Mouse (Mus musculus) adrenal gland, postnatal 25 days (tissue): Measurements from ENCODE around the gene Arid5b. TPM values are rescaled to one million over a fixed set of nuclear protein-coding genes. Genes with fewer than 3 reads are reported as not detected.

ENCODE experiments used
- DNase-seq: peaks from one replicate; pipeline ENCODE4 v3.0.0; 2021; ENCODE audit warnings: mixed read lengths
- total RNA-seq: library from RNA; stranded (reverse); gene quantifications from 2 replicates; pipeline ENCODE4 v1.2.3, GENCODE M21; 2021

The Arid5b gene
- total RNA-seq, 1 experiment from 2014 or later, result 37.2 TPM

DNA sequence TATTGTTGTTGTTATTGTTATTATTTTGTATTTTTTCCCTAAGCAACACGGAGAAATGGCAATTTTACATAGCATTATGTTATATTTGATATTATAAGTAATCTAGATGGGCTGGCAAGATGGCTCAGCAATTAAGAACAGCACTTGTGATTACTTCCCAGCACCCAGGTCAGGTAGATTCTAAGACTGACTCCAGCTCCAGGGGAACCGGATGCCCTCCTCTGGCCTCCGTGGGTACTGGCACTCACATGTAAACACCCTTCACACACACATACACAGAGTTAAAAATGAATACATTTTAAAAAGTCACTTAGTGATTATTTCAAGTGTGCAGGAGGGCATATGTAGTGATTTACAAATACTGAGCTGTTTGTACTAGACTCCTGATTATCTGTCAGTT lies 190.8 kb downstream of the Arid5b start:
- no peak for DNase-seq

- DNase-seq, result no peak
These were observed 191.6 kb downstream of the Arid5b start for GRCm38 (mm10) chr10:68086973-68087372.

DNA sequence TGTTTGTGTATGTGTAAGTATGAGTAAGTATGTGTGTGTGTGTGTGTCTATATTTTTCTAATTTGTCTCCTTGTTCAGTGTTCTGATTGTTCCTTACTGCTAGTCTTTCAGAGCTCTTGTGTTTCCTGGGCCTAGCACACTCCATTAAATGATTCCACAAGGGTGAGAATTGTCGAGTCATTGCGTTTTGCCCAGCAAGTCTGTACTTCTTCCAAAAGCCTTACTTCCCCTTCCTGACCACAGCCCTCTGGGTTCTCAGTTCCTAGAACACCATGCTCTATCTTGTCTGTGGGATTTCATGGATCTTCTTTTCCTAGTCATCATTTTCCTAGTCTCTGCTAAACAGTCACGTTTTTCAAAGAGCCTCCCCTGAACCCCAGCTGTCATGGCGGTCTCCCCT lies 193.0 kb downstream of the Arid5b start:
- no peak for DNase-seq

GRCm38 (mm10) chr10:68081712-68082111 lies 196.8 kb downstream of the Arid5b start:
- DNase-seq, result no peak

- no peak for DNase-seq
These were observed 198.4 kb downstream of the Arid5b start for GRCm38 (mm10) chr10:68079910-68080670.

DNA sequence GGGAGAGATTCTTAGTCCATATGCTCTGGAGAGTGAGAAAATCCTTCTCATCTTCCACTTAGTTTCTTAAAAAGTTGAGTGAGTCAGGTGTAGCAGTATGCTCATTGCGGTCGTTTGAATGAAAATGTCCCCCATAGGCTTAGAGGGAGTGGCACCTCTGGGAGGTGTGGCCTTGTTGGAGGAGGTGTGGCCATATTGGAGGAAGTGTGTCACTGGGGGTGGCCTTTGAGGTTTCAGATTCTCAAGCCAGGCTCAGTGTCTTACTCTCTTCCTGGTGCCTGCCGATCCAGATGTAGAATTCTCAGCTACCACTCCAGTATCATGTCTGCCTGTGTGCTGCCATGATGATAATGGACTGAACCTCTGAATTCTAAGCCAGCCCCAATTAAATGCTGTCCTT lies 199.8 kb downstream of the Arid5b start:
- no peak for DNase-seq

GRCm38 (mm10) chr10:68075181-68075580 lies 203.4 kb downstream of the Arid5b start:
- DNase-seq, result no peak

GRCm38 (mm10) chr10:68074291-68074690 lies 204.2 kb downstream of the Arid5b start:
- no peak for DNase-seq

GRCm38 (mm10) chr10:68072626-68073025 lies 205.9 kb downstream of the Arid5b start:
- DNase-seq, result no peak

- no peak for DNase-seq
These were observed 207.5 kb downstream of the Arid5b start for GRCm38 (mm10) chr10:68071041-68071440.

GRCm38 (mm10) chr10:68068426-68068825 lies 210.1 kb downstream of the Arid5b start:
- no peak for DNase-seq

- no peak for DNase-seq
These were observed 210.6 kb downstream of the Arid5b start for GRCm38 (mm10) chr10:68067961-68068360.

DNA sequence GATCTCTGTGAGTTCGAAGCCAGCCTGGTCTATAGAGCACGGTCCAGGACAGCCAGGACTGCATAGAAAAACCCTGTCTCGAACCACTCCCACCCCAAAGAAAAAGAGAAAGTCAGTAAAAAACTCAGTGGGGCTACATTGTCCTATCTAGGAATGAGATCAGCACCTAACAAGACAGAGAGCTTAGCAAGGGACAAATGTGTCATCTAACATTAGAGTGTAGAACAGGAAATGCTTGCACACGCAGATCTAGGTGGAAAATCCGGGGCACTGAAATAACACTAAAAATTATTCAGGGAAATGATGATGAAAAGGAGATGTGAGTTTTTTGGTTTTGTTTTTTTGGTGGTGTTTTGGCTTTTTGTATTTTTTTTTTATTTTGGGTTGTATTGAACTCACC lies 212.4 kb downstream of the Arid5b start:
- DNase-seq, result no peak

GRCm38 (mm10) chr10:68064571-68064970 lies 214.0 kb downstream of the Arid5b start:
- no peak for DNase-seq

DNA sequence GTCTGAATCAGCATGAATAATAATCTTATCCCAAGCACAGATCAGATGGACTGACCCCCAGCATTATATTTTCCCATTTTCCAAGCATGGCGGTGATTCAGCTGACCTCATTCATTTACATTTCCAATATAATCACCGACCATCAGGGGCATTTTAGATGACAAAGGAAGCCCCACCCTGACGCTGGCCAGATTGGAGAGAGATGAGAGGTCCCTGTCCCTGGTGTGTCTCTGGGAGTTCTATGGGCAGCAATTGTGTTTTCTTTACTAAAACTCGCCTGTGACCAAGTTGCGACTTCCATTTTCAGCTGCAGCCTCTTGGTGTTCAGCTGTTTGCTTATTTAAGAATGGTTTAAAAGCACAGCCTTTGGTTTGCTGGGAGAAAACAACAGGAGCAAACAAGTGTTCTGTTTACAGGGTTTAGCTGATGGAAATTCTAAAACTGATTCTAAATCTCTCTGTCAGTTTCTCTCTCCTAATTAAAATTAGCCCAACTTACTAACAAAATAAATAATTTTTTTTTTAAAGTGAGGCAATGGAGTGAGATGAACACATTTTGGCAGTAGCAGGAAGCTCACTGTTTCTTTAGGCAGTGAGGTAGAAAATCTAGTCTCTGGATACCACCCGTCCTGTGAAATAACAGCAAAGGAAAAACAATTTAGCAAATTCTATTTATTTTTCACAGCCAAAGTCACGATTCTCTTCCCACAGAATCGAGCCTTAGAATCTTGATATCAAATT lies 214.6 kb downstream of the Arid5b start:
- no peak for DNase-seq

DNA sequence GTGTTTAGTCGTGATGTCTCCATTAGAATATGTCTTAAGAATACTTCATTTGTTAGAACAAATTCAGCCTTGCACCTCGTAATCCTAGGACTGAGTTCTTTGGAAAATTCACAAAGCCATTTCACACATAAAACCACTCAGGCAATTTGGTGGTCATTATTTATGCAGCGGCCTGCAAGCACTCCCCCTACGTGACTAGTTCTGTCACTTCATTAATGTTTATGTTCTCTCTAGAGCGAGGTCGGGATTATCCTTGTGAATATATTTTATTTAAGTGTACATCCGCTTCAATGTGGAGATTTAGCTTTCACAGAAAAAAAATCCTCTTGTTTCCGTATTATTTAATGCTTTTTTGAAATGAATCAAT lies 217.3 kb downstream of the Arid5b start:
- DNase-seq, result no peak

DNA sequence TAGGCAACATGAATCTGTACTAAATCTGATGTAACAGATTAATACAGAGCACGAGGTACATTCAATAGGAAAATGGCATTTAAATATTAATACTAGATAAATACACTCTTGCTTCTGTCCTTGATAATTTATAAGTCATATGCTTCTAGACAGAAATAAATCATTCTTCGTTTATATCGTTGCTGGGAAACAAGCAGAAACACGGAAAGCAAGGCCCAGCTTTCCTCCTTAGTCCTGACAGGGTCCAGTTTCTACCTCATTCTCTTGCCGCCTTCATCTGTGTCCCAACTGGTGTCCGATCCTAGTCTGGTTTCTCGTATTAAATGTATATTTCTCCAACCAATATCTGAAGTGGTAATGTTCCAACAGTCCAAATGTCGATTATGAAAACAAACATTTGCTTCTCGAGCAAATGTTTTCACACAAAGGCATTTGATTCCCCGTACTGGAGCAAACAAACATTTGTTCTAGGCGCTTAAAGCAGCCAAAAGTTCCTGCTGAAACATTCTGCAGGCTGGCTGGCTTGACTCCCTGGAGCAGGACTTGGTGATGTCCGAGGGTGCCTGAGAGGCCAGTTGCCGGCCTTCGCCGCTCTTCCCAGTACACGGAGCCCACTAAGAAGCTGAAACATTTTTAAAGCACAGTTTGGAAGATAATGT lies 217.8 kb downstream of the Arid5b start:
- no peak for DNase-seq

DNA sequence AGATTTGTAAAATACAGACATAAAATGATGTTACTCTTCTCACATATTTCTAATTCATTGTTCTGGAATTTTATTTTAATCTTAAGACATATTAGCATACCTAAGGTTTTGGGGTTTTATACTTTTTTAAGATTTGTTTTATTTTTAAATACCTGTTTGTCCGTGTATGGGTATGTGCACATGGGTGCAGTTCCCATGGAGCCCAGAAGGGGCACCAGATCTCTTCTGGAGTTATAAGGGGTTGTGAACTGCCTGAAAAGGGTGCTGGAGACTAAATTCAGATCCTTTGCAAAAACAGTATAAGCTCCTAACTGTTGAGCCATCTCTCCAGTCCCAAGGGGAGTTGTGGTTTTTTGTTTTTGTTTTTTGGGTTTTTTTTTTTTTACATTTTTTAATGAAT lies 220.2 kb downstream of the Arid5b start:
- DNase-seq, result no peak

- no peak for DNase-seq
These were observed 220.7 kb downstream of the Arid5b start for GRCm38 (mm10) chr10:68057841-68058240.

DNA sequence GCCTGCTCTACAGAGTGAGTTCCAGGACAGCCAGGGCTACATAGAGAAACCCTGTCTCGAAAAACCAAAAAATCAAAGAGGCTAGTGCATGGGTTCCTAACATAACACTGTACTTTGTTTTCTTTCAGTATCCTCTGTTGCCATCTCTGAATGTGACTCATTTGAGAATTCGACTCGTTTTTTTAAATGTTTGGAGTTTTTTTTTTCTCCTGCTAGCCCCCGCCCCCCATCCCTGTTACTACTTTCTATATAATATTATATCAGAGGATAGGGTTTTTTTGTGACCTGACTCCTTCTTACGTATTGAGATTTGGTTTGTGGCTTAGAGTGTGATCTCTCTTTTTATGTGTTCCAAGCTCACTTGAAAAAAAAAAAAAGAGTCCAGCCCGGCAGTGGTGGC lies 223.8 kb downstream of the Arid5b start:
- DNase-seq, result no peak

- no peak for DNase-seq
These were observed 224.4 kb downstream of the Arid5b start for GRCm38 (mm10) chr10:68054131-68054530.

DNA sequence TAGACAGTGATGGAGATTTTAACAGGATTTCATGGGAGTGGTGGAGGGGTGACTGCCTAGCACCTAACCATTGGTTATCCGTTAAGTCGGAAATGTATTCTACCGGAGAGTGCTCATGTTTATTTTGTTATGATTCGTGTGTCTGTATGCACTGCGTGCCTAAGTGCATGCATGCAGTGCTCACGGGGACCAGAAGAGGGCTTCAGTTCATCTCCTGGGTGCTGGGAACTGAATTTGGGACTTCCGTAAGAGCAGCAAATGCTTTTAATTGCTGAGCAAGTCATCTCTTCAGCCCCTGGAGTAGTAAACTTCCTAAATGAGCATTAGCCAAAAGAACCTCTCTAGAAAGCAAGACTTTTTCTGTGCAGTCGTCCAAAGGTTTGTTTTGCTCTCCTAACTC lies 226.2 kb downstream of the Arid5b start:
- DNase-seq, result no peak

DNA sequence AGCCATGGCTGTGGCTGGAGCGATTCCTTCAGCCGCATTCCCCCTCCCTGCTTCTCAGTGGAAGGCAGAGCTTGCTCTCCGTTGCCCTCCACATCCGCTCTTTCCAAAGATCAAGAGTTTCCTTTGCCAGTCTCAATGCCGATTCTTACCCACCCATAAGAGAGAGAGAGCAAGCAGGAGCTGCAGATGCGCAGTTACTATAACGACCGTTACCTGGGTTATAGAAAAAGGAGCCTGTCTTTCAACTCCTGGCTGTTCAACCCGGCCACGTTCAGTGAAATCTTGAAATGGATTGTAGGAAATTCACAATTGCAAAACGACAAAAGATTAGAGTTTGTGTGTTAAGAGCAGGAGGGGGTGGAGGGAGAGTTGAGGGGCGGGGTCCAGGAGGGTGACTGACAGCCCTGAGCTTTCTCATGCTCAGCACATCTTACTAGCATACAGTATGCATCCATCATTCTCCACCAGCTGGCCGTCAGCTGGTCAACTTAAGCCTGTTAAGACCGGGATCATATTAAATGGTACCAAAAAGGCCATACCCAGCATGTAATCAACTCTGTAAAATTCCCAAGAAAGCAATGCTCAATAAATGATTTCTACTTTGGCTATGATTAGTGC lies 227.1 kb downstream of the Arid5b start:
- DNase-seq, result no peak
